Mouse (Mus musculus) heart, adult 2 months (tissue): ENCODE measurements at regions not wholly inside any gene's neighbourhood (a gene's known extent, or its start where the extent isn't known, plus 50 kb on each side); places are given as distances from the start of the nearest gene placed in this dataset.

Source experiments
- DNase-seq, 2 experiments: peaks; one replicate each; pipeline ENCODE4 v3.0.0; 2021
- H3K27ac ChIP-seq: fragments of 200-600 bp; 2 replicates; pipeline ENCODE4 v1.8.1; 2022
- H3K27me3 ChIP-seq: fragments of 200-500 bp; 2 replicates; pipeline ENCODE4 v1.6.1; 2012; ENCODE audit warnings: mild to moderate bottlenecking, low read length, inconsistent platforms, mixed read lengths; ENCODE audit not compliant: control insufficient read depth, insufficient read depth
- H3K36me3 ChIP-seq: fragments of 200-500 bp; 2 replicates; pipeline ENCODE4 v1.6.1; 2012; ENCODE audit warnings: low read length, inconsistent platforms; ENCODE audit not compliant: control insufficient read depth, insufficient read depth
- H3K4me1 ChIP-seq: fragments of 200-500 bp; 2 replicates; pipeline ENCODE4 v1.6.1; 2011; ENCODE audit warnings: low read length; ENCODE audit not compliant: control insufficient read depth, insufficient read depth
- H3K4me3 ChIP-seq: fragments of 200-600 bp; 2 replicates; pipeline ENCODE4 v1.8.1; 2022
- H3K79me2 ChIP-seq: fragments of 200-500 bp; replicated peaks from 2 replicates; pipeline ENCODE4 v1.6.1; 2012; ENCODE audit warnings: mild to moderate bottlenecking, inconsistent platforms, low read length, moderate library complexity, mixed read lengths; ENCODE audit not compliant: control insufficient read depth, insufficient read depth
- H3K9ac ChIP-seq: fragments of 200-500 bp; 2 replicates; pipeline ENCODE4 v1.6.1; 2012; ENCODE audit warnings: low read depth, mild to moderate bottlenecking, control low read depth, inconsistent platforms, low read length, mixed read lengths
- CTCF ChIP-seq: fragments of 200-600 bp; IDR thresholded peaks from 2 replicates; pipeline ENCODE4 v1.8.1; 2022; ENCODE audit warnings: antibody characterized with exemption, mild to moderate bottlenecking, moderate library complexity
- EP300 ChIP-seq: fragments of 200-500 bp; IDR thresholded peaks from 2 replicates; pipeline ENCODE4 v1.6.1; 2011; ENCODE audit warnings: low read depth, low read length, control low read depth; ENCODE audit not compliant: insufficient read depth
- POLR2A ChIP-seq: fragments of 200-500 bp; IDR thresholded peaks from 2 replicates; pipeline ENCODE4 v1.6.1; 2011; ENCODE audit warnings: mild to moderate bottlenecking, low read depth, low read length, control low read depth; ENCODE audit not compliant: insufficient read depth
- WGBS: fragments of 180-500 bp; shearing (Covaris S2); methylation state at CpG from one replicate; pipeline ENCODE4 v1.1.7; 2018; 5-methylcytosine and 5-hydroxymethylcytosine counted together
- intact Hi-C: fragments of 180-260 bp; cut with DNase I; formaldehyde crosslinking; loops from one replicate; pipeline ENCODE4 v1.15.1; 2025

GRCm38 (mm10) chr7:71128928-71129327, 222.4 kb downstream of the Gm10295 start:
- no peaks in the 10 kb centered on the region for H3K4me1 ChIP-seq
- H3K36me3 ChIP-seq: no peaks in the 10 kb centered on the region
- 61% methylated on average over 3 of the region's 3 CpGs for WGBS
- TF ChIP-seq EP300 (no peak), CTCF (no peak), POLR2A (no peak)
- H3K4me3 ChIP-seq: no peak overlapping the region
- intact Hi-C loops: no loop called here
- no peak overlapping the region for H3K27ac ChIP-seq
- H3K9ac ChIP-seq: no peak overlapping the region
- no peaks in the 10 kb centered on the region for H3K79me2 ChIP-seq
- H3K27me3 ChIP-seq: no peaks in the 10 kb centered on the region
- no peak for DNase-seq

- intact Hi-C loops: no loop called here
- no peak for DNase-seq
- Histone ChIP-seq H3K4me3 (no peak overlapping the region), H3K36me3 (no peaks in the 10 kb centered on the region), H3K4me1 (no peaks in the 10 kb centered on the region), H3K27me3 (no peaks in the 10 kb centered on the region), H3K9ac (no peak overlapping the region), H3K79me2 (no peaks in the 10 kb centered on the region), H3K27ac (no peak overlapping the region)
- TF ChIP-seq CTCF (no peak), POLR2A (no peak), EP300 (no peak)
- WGBS: 55% methylated on average over 5 of the region's 5 CpGs
These were observed 229.8 kb downstream of the Gm10295 start for GRCm38 (mm10) chr7:71121453-71121852.

GRCm38 (mm10) chr7:71120975-71121374, 230.3 kb downstream of the Gm10295 start:
- WGBS: 87% methylated on average over 4 of the region's 4 CpGs
- no peaks in the 10 kb centered on the region for H3K79me2 ChIP-seq
- no peaks in the 10 kb centered on the region for H3K27me3 ChIP-seq
- H3K27ac ChIP-seq: no peak overlapping the region
- no peaks in the 10 kb centered on the region for H3K4me1 ChIP-seq
- intact Hi-C loops: no loop called here
- no peak for DNase-seq
- no peak overlapping the region for H3K4me3 ChIP-seq
- no peaks in the 10 kb centered on the region for H3K36me3 ChIP-seq
- no peak for TF ChIP-seq EP300
- no peak for TF ChIP-seq POLR2A
- TF ChIP-seq CTCF: no peak
- H3K9ac ChIP-seq: no peak overlapping the region

- Histone ChIP-seq H3K27me3 (no peaks in the 10 kb centered on the region), H3K9ac (no peak overlapping the region), H3K4me1 (no peaks in the 10 kb centered on the region), H3K36me3 (no peaks in the 10 kb centered on the region), H3K27ac (no peak overlapping the region), H3K4me3 (no peak overlapping the region), H3K79me2 (no peaks in the 10 kb centered on the region)
- intact Hi-C loops: no loop called here
- DNase-seq: no peak
- TF ChIP-seq EP300: no peak
- TF ChIP-seq POLR2A: no peak
- no peak for TF ChIP-seq CTCF
- WGBS: 53% methylated on average over 6 of the region's 6 CpGs
These were observed 231.3 kb downstream of the Gm10295 start for GRCm38 (mm10) chr7:71119987-71120386.

- intact Hi-C loops: no loop called here
- WGBS: 93% methylated on average over 6 of the region's 6 CpGs
- H3K4me1 ChIP-seq: no peaks in the 10 kb centered on the region
These were observed 244.2 kb downstream of the Gm10295 start for GRCm38 (mm10) chr7:71107101-71107500.

GRCm38 (mm10) chr7:71100266-71100665, 251.0 kb downstream of the Gm10295 start:
- Histone ChIP-seq H3K36me3 (no peaks in the 10 kb centered on the region), H3K79me2 (no peaks in the 10 kb centered on the region), H3K4me3 (no peak overlapping the region), H3K9ac (no peak overlapping the region), H3K27me3 (no peaks in the 10 kb centered on the region), H3K4me1 (no peaks in the 10 kb centered on the region), H3K27ac (no peak overlapping the region)
- intact Hi-C loops: no loop called here
- DNase-seq: no peak
- TF ChIP-seq CTCF (no peak), POLR2A (no peak), EP300 (no peak)
- WGBS: 74% methylated on average over 2 of the region's 2 CpGs

More at GRCm38 (mm10) chr7:71107101-71107500, 244.2 kb downstream of the Gm10295 start:
- Histone ChIP-seq H3K9ac (no peak overlapping the region), H3K79me2 (no peaks in the 10 kb centered on the region), H3K27me3 (no peaks in the 10 kb centered on the region), H3K27ac (no peak overlapping the region), H3K36me3 (no peaks in the 10 kb centered on the region), H3K4me3 (no peak overlapping the region)
- TF ChIP-seq POLR2A: no peak
- no peak for TF ChIP-seq CTCF
- TF ChIP-seq EP300: no peak
- no peak for DNase-seq
